Mouse (Mus musculus) MEL (cell line): ENCODE measurements around the gene Hnrnph3. TPM values are rescaled to one million over a fixed set of nuclear protein-coding genes. Genes with fewer than 3 reads are reported as not detected.

Experiments
- DNase-seq: peaks from one replicate; pipeline ENCODE4 v3.0.0; 2011; ENCODE audit warnings: low read depth, low spot score
- H3K27ac ChIP-seq: 2 replicates; pipeline ENCODE4 v1.5.1; 2012; ENCODE audit warnings: low read depth, mild to moderate bottlenecking, control low read depth, low read length, moderate library complexity; ENCODE audit not compliant: control insufficient read depth
- H3K27me3 ChIP-seq, 2 experiments: fragments of 150-350 bp in 1 of 2; sonication (generic) in 1 of 2; 2 replicates each; pipeline ENCODE4 v1.6.1; 2012; ENCODE audit warnings: low read length in 2 of 2, mild to moderate bottlenecking in 2 of 2, improper control_type of control experiment in 1 of 2, moderate library complexity in 1 of 2; ENCODE audit not compliant: insufficient read depth in 2 of 2, control insufficient read depth in 1 of 2
- H3K36me3 ChIP-seq, 2 experiments: 2 replicates each; pipeline ENCODE4 v1.6.1; 2012 to 2014; ENCODE audit warnings: low read length in 2 of 2, improper control_type of control experiment in 1 of 2, inconsistent platforms in 1 of 2, mild to moderate bottlenecking in 1 of 2; ENCODE audit not compliant: insufficient read depth in 2 of 2, control insufficient read depth in 1 of 2
- H3K4me1 ChIP-seq, 2 experiments: fragments of 150-350 bp in 1 of 2; sonication (generic) in 1 of 2; 2 replicates each; pipeline ENCODE4 v1.6.1; 2012; ENCODE audit warnings: low read length in 2 of 2, improper control_type of control experiment in 1 of 2, mild to moderate bottlenecking in 1 of 2; ENCODE audit not compliant: insufficient read depth in 2 of 2, control insufficient read depth in 1 of 2
- H3K4me3 ChIP-seq, 2 experiments: fragments of 150-350 bp in 1 of 2; sonication (generic) in 1 of 2; 2 replicates each; pipeline ENCODE4 v1.5.1; 2012; ENCODE audit warnings: low read depth in 2 of 2, low read length in 2 of 2, mild to moderate bottlenecking in 2 of 2, moderate library complexity in 2 of 2, control low read depth in 1 of 2, improper control_type of control experiment in 1 of 2; ENCODE audit not compliant: control insufficient read depth in 1 of 2, insufficient read depth in 1 of 2
- H3K79me2 ChIP-seq: 2 replicates; pipeline ENCODE4 v1.6.1; 2012; ENCODE audit warnings: mild to moderate bottlenecking, low read length, moderate library complexity; ENCODE audit not compliant: control insufficient read depth, poor library complexity, insufficient read depth
- H3K9ac ChIP-seq: 2 replicates; pipeline ENCODE4 v1.6.1; 2012; ENCODE audit warnings: low read depth, mild to moderate bottlenecking, control low read depth, low read length, moderate library complexity; ENCODE audit not compliant: control insufficient read depth, poor library complexity, severe bottlenecking
- H3K9me3 ChIP-seq: fragments of 150-350 bp; sonication (generic); replicated peaks from 2 replicates; pipeline ENCODE4 v1.6.1; 2012; ENCODE audit warnings: mild to moderate bottlenecking, low read length, improper control_type of control experiment, moderate library complexity; ENCODE audit not compliant: insufficient read depth
- CHD1 ChIP-seq: IDR thresholded peaks from 2 replicates; pipeline ENCODE4 v1.6.1; 2012; ENCODE audit warnings: low read depth, mild to moderate bottlenecking, inconsistent platforms, low read length, improper control_type of control experiment
- CHD2 ChIP-seq: IDR thresholded peaks from 2 replicates; pipeline ENCODE4 v1.6.1; 2011; ENCODE audit warnings: low read length, improper control_type of control experiment
- CTCF ChIP-seq, 3 experiments: IDR thresholded peaks in 2 of 3; conservative IDR thresholded peaks in 1 of 3; 2 replicates each; pipeline ENCODE4 v1.5.1; 2011 to 2012; ENCODE audit warnings: low read length in 3 of 3, low read depth in 2 of 3, mild to moderate bottlenecking in 2 of 3, improper control_type of control experiment in 1 of 3, inconsistent platforms in 1 of 3, mixed read lengths in 1 of 3, moderate library complexity in 1 of 3; ENCODE audit not compliant: control insufficient read depth in 1 of 3, insufficient read depth in 1 of 3, poor library complexity in 1 of 3, severe bottlenecking in 1 of 3
- ETS1 ChIP-seq: IDR thresholded peaks from 2 replicates; pipeline ENCODE4 v1.6.1; 2012; ENCODE audit warnings: low read depth, mild to moderate bottlenecking, inconsistent platforms, low read length, improper control_type of control experiment, moderate library complexity
- GABPA ChIP-seq: IDR thresholded peaks from 2 replicates; pipeline ENCODE4 v1.6.1; 2012; ENCODE audit warnings: low read depth, mild to moderate bottlenecking, inconsistent platforms, low read length, improper control_type of control experiment, moderate library complexity
- MAX ChIP-seq: IDR thresholded peaks from 2 replicates; pipeline ENCODE4 v1.6.1; 2011; ENCODE audit warnings: low read length, improper control_type of control experiment
- MAZ ChIP-seq: IDR thresholded peaks from 2 replicates; pipeline ENCODE4 v1.6.1; 2012; ENCODE audit warnings: low read depth, mild to moderate bottlenecking, inconsistent platforms, low read length, improper control_type of control experiment
- MEF2A ChIP-seq: IDR thresholded peaks from 2 replicates; pipeline ENCODE4 v1.6.1; 2014; ENCODE audit warnings: low read depth, mild to moderate bottlenecking, inconsistent platforms, low read length, improper control_type of control experiment; ENCODE audit not compliant: poor library complexity, insufficient replicate concordance, severe bottlenecking; ENCODE audit errors: extremely low read depth
- MXI1 ChIP-seq: IDR thresholded peaks from 2 replicates; pipeline ENCODE4 v1.6.1; 2011; ENCODE audit warnings: mild to moderate bottlenecking, low read depth, low read length, improper control_type of control experiment
- NELFE ChIP-seq: IDR thresholded peaks from 2 replicates; pipeline ENCODE4 v1.6.1; 2011; ENCODE audit warnings: low read depth, low read length, improper control_type of control experiment
- POLR2AphosphoS2 ChIP-seq: IDR thresholded peaks from 2 replicates; pipeline ENCODE4 v1.6.1; 2011; ENCODE audit warnings: low read length, improper control_type of control experiment
- RCOR1 ChIP-seq: IDR thresholded peaks from 2 replicates; pipeline ENCODE4 v1.6.1; 2012; ENCODE audit warnings: low read depth, mild to moderate bottlenecking, inconsistent platforms, low read length, improper control_type of control experiment
- TCF12 ChIP-seq: IDR thresholded peaks from 2 replicates; pipeline ENCODE4 v1.6.1; 2014; ENCODE audit warnings: low read depth, mild to moderate bottlenecking, inconsistent platforms, low read length, improper control_type of control experiment, moderate library complexity
- USF2 ChIP-seq, 2 experiments: IDR thresholded peaks; 2 replicates each; pipeline ENCODE4 v1.6.1; 2011 to 2012; ENCODE audit warnings: improper control_type of control experiment in 2 of 2, low read length in 2 of 2, borderline replicate concordance in 1 of 2, inconsistent platforms in 1 of 2, low read depth in 1 of 2, mild to moderate bottlenecking in 1 of 2; ENCODE audit not compliant: insufficient read depth in 1 of 2
- ZKSCAN1 ChIP-seq: IDR thresholded peaks from 2 replicates; pipeline ENCODE4 v1.6.1; 2012; ENCODE audit warnings: low read depth, mild to moderate bottlenecking, inconsistent platforms, low read length, improper control_type of control experiment, moderate library complexity
- polyA plus RNA-seq, 2 experiments: library from polyadenylated mRNA; stranded (reverse) in 1 of 2; unstranded in 1 of 2; fragments of >175 nt in 1 of 2; fragments of >200 nt in 1 of 2; gene quantifications; 2 replicates each; pipeline versions ENCODE4 v1.2.1 to v1.2.4; 2012; ENCODE audit warnings: low replicate concordance in 2 of 2, low read depth in 1 of 2; ENCODE audit not compliant: insufficient read length in 2 of 2, insufficient read depth in 1 of 2, missing spikeins in 1 of 2
- total RNA-seq: library from RNA; depleted of rRNA; stranded (reverse); fragments of 300-350 nt; gene quantifications from 2 replicates; pipeline ENCODE4 v1.2.3, GENCODE M21; 2012

The Hnrnph3 gene
- total and polyA plus RNA-seq, 3 experiments = 11.5 to 62.4 TPM; not detected in 1

DNA sequence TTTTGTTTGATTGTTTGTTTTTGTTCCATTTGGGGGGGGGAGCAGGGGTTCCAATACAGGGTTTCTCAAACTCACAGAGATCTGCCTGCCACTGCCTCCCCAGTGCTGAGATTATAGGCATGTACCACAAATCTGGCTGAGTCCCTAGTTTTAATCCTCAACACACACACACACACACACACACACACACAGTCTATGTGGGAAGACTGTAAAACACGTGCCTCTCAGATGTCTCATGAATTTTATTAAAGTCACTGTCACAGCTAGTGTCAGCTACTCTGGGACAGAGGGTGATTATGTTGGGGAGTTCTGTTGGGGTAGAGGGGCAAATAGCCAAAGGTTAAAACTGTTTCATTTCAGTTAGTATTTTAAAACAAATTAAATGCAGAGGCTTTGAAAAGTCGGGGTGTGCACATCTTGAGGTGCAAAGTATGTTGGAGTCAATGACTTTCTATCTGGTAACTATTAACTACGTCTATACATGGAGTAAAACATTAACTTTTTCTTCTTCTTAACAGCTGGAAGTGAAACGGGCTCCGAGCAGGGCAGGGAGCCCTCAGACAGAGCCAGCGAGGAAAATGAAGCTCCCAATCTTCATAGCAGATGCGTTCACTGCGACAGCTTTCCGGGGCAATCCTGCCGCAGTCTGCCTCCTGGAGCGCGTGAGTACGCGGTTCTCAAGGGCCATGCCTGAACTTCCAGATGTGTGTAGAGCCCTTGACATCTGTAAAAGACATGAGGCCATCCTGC is 14.7 kb upstream of the Hnrnph3 start:
- Histone ChIP-seq H3K9ac (no peak overlapping the region), H3K79me2 (no peaks in the 10 kb centered on the region), H3K36me3 (no peaks in the 10 kb centered on the region), H3K9me3 (no peaks in the 10 kb centered on the region), H3K27me3 (peaks cover 2 to 3% of the 10 kb centered on the region in 2 experiments; a peak in 2 of 4 replicates), H3K27ac (no peak overlapping the region), H3K4me3 (no peak overlapping the region), H3K4me1 (no peaks in the 10 kb centered on the region)
- DNase-seq = no peak
- TF ChIP-seq POLR2AphosphoS2 (no peak), MEF2A (no peak), NELFE (no peak), GABPA (no peak), ETS1 (no peak), CTCF (IDR thresholded peaks at IDR 0.05 in 2 of 3, conservative IDR thresholded peaks at IDR 0.05 in 1 of 3; ENCODE audit: control insufficient read depth in 1 of 3, insufficient read depth in 1 of 3, low read depth in 2 of 3, low read length in 3 of 3, poor library complexity in 1 of 3, severe bottlenecking in 1 of 3) (no peak), CHD2 (no peak), USF2 (IDR thresholded peaks at IDR 0.05; ENCODE audit: borderline replicate concordance in 1 of 2, insufficient read depth in 1 of 2, low read depth in 1 of 2, low read length in 2 of 2) (no peak), ZKSCAN1 (no peak), CHD1 (no peak), RCOR1 (no peak), MAZ (no peak), MXI1 (no peak)

GRCm38 (mm10) chr10:63032956-63033355 is 8.9 kb upstream of the Hnrnph3 start:
- no peaks in the 10 kb centered on the region for H3K9me3 ChIP-seq
- no peak for TF ChIP-seq TCF12
- no peak for TF ChIP-seq MAZ
- no peak for TF ChIP-seq ZKSCAN1
- TF ChIP-seq MAX = no peak
- TF ChIP-seq CHD1 = no peak
- TF ChIP-seq, all 39 proteins: peak for 0
- no peak overlapping the region for H3K27ac ChIP-seq
- no peaks in the 10 kb centered on the region for H3K79me2 ChIP-seq
- no peaks in the 10 kb centered on the region for H3K36me3 ChIP-seq
- no peaks in the 10 kb centered on the region for H3K4me1 ChIP-seq
- peaks cover 2 to 3% of the 10 kb centered on the region in 2 experiments; a peak in 2 of 4 replicates for H3K27me3 ChIP-seq
- no peak overlapping the region for H3K9ac ChIP-seq
- H3K4me3 ChIP-seq = no peak overlapping the region
- DNase-seq = no peak
